Mouse (Mus musculus): ENCODE data around the gene Dhh. TPM values are rescaled to one million over a fixed set of nuclear protein-coding genes. Genes with fewer than 3 reads are reported as not detected.
"Not testable (repeated sequence)": the region's sequence is repeated elsewhere in the genome, so short reads cannot be mapped to it uniquely, and the experiment has no call there.

Dhh gene
- total RNA-seq (2021): under 1 TPM; 0.10 to 0.12 TPM
- long read RNA-seq, experiment 1: 0 reads
- long read RNA-seq, experiment 2: 0 reads

DNA sequence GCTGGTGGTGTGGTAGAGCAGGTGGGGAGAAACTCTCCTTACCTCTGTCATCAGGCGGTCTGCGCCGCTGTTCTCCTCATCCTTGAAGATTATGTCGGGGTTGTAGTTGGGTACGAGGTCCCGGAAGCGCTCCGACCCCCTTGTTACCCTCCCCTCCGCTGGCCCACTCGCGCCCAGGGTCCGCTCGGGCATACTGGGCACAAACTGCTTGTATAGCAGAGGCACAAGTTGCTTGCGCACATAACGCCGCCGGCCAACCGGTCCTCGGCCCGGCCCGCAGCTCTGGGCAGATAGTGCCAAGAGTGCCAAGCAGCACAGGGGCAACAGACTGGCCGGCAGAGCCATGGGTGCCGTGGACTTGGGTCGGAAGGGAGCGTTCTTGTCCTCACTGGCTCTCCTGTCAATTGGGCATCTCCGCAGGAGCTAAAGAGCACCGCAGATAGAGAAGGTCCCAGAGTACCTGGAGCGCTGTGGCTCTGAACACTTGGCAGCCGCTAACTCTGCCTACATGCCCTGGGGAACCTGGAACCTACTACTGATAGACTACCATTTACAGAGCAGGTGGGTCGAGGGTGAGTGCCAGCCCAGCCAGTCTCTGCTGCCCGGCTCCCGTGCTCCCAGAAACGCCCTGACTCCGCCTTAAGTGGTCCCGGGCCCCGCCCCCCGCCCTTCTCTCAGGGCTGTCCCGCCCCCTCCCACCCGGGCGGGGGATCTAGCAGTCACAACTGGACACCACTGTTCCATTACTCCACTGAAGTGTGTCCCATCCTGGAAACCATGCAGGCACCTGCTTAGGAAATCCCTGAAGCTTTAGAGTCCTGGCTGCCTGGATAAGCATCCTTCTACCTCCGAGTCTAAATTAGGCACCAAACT, at the start of gene Dhh:
Dhh (minus strand) TSS at position 613 of the 873 bp plus-strand sequence.
- Histone ChIP-seq H3K4me3 (no peak within 1 kb of the TSS; the same call in 1 of the 2 replicates), H3K27ac (no peak within 1 kb of the TSS)
- TF ChIP-seq CTCF (conservative IDR thresholded peaks at IDR 0.05): no peak
- no peak for DNase-seq (ENCODE audit: low spot score in 2 of 2)

DNA sequence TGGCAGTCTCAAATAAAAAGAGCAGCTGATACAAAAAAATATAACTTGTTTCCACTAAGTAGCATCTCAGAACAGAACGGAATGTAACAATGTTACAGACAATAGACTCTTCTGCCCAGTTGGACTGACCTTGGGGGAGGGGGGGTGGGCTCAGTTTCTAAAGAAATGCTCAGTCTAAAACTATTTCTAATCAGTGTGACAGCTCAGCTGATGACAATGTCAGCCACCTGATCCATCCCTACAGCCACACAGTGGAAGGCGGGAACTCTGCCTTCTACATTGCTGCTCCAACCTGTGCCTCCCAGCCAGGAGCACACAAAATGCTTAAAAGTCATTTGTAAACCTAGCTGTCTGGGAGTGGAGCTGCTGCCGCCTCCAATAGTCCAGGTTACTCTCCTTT, 49.5 kb upstream of the Dhh start:
- H3K4me3 ChIP-seq: no peak overlapping the region
- no peak for TF ChIP-seq CTCF (conservative IDR thresholded peaks at IDR 0.05)
- no peak overlapping the region for H3K27ac ChIP-seq
- DNase-seq (ENCODE audit: low spot score in 2 of 2): no peak

DNA sequence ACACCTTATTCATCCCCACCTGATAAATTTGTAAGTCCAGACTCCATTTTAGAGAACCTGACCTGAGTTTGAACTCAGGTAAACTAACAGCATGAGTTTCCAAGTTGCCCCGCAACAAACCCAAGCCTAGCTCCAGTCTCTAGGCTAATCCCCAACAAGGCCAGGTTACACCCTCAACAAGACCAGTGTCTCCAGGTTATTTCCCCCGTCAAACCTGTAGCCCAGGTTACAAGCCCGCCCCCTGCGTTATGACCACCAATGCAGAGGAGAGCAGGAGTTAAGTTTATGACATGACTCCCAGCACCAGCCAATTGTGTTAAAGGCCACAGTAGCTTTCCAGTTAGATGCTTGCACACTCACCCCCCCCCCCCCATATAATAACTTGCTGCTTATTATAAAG, 44.8 kb upstream of the Dhh start:
- TF ChIP-seq CTCF (conservative IDR thresholded peaks at IDR 0.05): no peak

DNA sequence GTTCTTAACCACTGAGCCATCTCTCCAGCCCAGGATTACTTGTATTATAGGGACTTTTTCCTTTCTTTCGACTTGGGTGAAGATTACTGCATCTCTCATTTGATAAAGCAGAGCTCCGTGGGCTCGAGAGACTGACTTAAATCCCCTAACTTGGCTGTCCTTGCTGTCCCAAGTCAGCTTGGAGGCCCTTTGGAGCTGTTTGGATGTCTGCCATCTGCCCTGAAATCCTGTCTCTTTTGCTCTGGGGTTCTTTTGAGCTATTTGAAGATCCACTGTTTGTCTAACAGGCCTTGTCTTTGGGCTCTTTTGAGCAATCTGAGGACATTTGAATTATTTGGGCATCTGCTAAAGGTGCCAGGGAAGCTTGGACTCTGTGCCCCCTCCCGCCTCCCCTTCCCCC, 43.7 kb upstream of the Dhh start:
- no peak overlapping the region for H3K27ac ChIP-seq
- TF ChIP-seq CTCF (conservative IDR thresholded peaks at IDR 0.05): no peak
- DNase-seq (ENCODE audit: low spot score in 2 of 2): no peak
- no peak overlapping the region for H3K4me3 ChIP-seq

More for the DNA sequence above, 44.8 kb upstream of the Dhh start:
- no peak overlapping the region for H3K4me3 ChIP-seq
- H3K27ac ChIP-seq: no peak overlapping the region
- no peak for DNase-seq (ENCODE audit: low spot score in 2 of 2)

DNA sequence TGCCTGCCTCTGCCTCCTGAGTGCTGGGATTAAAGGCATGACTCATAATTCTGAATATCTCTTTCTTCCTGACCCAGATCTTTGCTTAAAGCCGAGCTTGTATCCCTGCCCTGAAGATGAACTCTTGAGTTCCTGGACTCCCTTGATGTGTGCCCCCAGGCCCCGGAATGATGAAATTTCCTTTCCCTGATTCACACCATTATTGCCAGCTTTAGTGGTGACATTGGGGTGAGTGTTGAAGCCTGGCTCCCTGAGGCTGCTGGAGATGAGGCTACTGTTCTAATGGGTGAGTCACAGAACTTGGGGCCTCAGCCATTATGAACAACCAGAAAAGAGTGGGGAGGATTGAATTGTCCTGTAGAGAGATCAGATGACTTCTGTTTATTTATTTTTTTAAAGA, 43.2 kb upstream of the Dhh start:
- Histone ChIP-seq H3K27ac (no peak overlapping the region), H3K4me3 (no peak overlapping the region)
- DNase-seq (ENCODE audit: low spot score in 2 of 2): no peak
- TF ChIP-seq CTCF (conservative IDR thresholded peaks at IDR 0.05): no peak

DNA sequence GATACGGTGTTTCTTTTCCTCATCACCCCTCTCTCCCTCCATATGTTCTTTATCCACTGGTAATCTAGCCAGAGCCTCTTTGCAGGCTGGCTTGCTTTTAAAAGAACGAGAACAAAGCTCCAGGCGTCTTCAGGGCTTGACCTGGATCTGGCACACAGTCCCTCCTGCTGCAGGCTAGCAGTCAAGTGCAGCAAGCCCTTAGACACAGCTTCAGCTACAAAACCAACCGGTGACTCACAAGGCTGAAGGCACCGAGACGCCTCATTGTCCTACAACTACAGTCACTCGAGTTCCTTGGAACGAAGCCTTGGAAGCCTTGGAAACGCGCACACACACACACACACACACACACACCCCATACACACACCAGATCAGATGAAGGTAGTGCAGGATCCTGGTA, 42.5 kb upstream of the Dhh start:
- no peak overlapping the region for H3K27ac ChIP-seq
- no peak for TF ChIP-seq CTCF (conservative IDR thresholded peaks at IDR 0.05)
- DNase-seq (ENCODE audit: low spot score in 2 of 2): no peak
- H3K4me3 ChIP-seq: no peak overlapping the region

DNA sequence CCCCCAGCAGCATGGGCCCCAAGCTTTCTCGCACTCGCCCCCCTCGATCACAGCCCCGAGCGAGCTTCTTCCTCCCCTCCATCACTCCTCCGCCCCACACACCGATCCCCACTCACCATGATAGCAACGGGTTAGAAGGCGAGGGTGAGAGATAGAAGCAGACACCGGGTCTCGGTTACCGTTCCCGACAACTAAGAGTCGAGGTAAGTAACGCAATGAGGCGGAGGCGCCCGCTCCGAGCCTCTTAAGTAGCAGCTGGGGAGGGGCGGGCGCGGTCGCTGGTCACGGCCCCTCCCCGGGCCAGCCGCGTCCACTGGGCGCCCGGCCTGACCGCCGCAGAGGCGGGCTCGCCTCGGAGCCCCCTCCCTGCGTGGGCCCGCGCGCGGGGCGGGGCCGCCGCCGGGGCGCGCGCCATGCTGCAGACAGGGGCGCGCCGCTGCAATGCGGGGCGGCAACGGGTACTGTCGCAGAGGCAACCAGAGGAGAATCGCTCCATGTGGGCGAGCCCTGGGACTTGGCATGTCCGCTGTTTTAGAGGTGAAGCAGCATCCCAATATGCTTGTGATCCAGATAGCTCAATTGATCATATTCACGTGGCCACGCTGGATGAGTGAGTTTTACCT, 36.0 kb upstream of the Dhh start, which contains the start of gene Tuba1b:
Tuba1b (minus strand) TSS at position 349 of the 623 bp plus-strand sequence.
- TF ChIP-seq CTCF (conservative IDR thresholded peaks at IDR 0.05): peak; percentile 35
- H3K4me3 ChIP-seq: peak within 1 kb of the TSS; percentile 73
- peak; percentile 87 to 90 for DNase-seq (ENCODE audit: low spot score in 2 of 2)
- H3K27ac ChIP-seq: peak within 1 kb of the TSS; percentile 99

DNA sequence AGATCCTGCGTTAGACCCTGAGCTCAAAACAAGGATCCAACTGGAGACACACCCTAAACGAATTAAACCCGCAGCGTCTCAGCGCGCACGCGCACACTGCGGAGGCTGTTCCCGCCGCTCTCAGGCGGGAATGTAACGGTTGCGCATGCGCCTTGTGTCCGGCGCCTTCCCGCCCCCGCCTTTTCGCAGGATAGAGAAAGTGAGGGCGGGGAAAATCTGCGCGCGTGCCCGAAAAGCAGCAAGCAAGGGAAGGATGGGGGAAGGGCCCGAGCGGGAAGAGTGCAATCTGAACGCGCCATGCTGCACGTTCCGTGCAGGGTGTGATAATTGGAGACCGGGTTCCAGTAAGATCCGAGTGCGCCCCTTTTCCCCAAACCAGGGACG, 35.5 kb upstream of the Dhh start:
- Histone ChIP-seq H3K27ac (peak overlapping the region; percentile 99), H3K4me3 (peak overlapping the region; percentile 73)
- no peak for TF ChIP-seq CTCF (conservative IDR thresholded peaks at IDR 0.05)
- peak; percentile 95 to 96 for DNase-seq (ENCODE audit: low spot score in 2 of 2)

DNA sequence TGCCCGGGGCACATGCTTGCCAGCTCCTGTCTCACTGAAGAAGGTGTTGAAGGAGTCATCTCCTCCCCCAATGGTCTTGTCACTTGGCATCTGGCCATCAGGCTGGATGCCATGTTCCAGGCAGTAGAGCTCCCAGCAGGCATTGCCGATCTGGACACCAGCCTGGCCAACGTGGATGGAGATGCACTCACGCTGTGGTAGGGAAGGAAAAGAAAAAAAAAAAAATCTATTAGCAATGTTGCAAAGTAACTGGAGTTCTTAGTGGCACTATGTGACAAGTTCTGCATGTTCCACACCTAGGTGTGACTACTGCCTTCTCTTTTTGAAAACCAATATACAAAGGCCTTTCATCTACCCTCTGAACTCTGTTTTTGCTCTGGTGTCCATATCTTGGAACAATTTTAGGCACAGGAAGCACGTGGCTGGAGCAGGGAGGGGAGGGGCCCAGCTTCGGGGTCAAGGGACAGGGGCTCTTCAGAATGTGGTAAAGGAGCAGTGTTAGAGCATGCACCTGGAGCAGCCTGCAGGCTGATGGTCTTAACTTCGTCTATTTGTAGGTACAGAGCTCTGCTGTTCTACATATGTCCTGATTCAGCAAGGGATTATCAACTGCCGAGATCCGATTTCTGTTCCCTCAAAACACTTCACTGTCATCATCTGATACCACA, 34.8 kb upstream of the Dhh start:
- Histone ChIP-seq H3K27ac (peak overlapping the region; percentile 99), H3K4me3 (peak overlapping the region; percentile 73)
- DNase-seq (ENCODE audit: low spot score in 2 of 2): not testable (repeated sequence)

DNA sequence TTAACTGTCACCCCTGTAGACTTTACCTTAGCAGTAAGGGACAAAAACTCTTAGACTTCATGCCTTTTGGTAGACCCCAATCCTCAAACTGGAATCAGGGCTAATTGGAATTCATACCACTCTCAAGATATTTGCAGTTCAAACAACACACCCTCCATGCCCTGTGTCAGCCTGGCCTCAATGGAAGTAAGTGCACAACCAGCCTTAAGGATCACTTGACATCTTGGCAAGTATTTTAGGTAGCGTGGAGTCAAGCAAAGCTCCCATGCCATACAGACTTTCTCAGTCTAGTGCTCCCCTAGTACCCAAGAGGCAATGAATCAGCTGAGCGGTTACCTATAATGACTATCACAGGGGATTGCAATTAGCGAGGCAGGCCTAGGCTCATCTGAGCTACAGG, 32.7 kb upstream of the Dhh start:
- DNase-seq (ENCODE audit: low spot score in 2 of 2): no peak
- Histone ChIP-seq H3K4me3 (no peak overlapping the region), H3K27ac (no peak overlapping the region)
- TF ChIP-seq CTCF (conservative IDR thresholded peaks at IDR 0.05): no peak

DNA sequence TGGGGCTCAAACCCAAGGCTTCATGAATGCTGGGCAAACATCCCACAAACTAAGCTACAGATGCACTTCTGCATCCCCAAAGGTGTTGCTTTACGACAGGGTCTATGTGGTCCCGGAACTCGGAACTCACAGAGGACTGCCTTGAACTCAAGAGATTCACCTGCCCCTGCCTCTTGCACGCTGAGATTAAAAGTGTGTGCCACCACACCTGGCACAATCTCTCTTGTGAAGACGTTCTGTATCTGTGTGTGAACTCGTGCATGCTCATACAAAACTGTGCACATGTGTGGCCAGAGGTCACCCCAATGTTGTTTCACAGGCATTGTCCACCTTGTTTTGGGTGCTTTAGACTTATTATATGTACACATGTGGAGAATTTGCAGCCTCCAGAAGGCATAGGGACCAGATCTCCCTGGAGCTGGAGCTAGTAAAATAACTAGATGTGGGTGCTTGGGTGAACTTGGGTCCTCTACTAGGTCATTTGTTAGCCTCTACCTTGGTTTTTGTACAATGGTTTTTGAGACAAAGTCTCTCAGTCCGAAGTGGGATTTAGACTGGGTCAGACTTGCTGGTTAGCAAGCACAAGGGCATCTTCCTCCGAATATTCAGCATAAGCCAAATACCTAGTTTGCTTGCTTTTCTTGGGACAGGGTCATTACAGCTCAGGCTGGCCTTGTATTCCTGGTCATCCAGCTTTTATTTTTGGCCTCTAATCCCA, 31.8 kb upstream of the Dhh start:
- H3K4me3 ChIP-seq: no peak overlapping the region
- no peak for TF ChIP-seq CTCF (conservative IDR thresholded peaks at IDR 0.05)
- DNase-seq (ENCODE audit: low spot score in 2 of 2): no peak
- H3K27ac ChIP-seq: no peak overlapping the region

DNA sequence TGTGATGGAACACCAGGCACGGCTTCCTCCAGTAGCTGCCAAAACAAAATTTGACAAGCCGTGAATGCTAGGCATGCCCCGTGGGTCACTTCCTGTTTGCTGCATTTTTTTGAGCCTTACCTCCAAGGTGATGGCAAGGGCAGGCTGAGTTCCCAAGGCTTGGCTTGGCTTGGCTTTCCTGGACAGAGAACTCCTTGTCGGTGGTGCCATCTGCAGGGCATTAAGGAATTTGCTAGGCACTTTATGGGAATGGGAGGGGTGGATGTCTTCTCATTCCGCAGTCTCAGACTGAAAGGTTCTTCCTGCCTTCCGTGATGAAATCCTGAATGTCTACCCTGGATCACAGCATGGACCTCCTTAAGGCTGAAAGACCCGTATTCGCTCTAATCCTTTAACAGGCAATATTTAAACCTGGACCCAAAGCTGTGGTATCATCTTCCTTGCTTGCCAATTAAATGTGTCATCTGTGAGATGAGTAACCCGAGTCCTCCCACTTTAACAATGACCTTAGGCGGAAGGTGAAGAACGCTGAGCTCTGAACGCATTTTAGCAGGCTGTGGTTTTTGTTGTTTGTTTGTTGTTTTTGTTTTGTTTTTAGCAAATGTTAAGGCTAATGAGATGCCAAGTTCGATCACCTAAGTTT, 30.4 kb upstream of the Dhh start:
- no peak overlapping the region for H3K4me3 ChIP-seq
- DNase-seq (ENCODE audit: low spot score in 2 of 2): peak; percentile 69 to 74
- H3K27ac ChIP-seq: peak overlapping the region; percentile 61; the same call in 1 of the 2 replicates
- TF ChIP-seq CTCF (conservative IDR thresholded peaks at IDR 0.05): peak; percentile 84
